Mouse (Mus musculus): ENCODE measurements around the gene St6galnac5.

- no peak for TF ChIP-seq POLR2A (IDR thresholded peaks at IDR 0.05; ENCODE audit: insufficient read length, low read depth)
- TF ChIP-seq TCF12 (IDR thresholded peaks at IDR 0.05; ENCODE audit: insufficient read depth, poor library complexity, severe bottlenecking): no peak
- no peak for TF ChIP-seq USF1 (IDR thresholded peaks at IDR 0.05; ENCODE audit: low read depth)
- TF ChIP-seq POLR2AphosphoS2 (IDR thresholded peaks at IDR 0.05; ENCODE audit: insufficient read length, low read depth): no peak
Observed at GRCm38 (mm10) chr3:152933737-152934136, 48.3 kb downstream of the St6galnac5 start.

All from myocyte (in vitro differentiated cells).